Mouse (Mus musculus): ENCODE measurements around the gene Cwc22. TPM values are rescaled to one million over a fixed set of nuclear protein-coding genes. Genes with fewer than 3 reads are reported as not detected.

Gene Cwc22
- polyA plus RNA-seq, 1 experiment: 27.9 TPM

DNA sequence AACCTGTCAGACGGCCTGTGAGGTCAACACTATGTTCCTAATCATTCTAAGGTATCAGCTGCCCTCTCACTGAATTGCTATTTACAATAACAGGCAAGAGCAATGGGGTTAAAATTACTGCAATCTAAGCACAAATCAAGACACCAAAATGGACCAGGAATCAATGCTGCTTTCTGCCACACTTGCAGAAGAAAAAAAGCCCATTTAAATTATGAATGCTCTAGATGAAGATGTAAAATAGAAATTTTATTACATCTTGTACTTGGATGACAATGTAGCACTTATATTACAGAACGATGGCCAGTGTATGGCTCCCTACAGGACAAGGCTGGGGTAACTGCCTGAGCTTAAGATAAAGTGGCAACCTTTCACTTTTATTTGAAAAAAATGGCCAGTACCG is 27.7 kb downstream of the Cwc22 start:
- Histone ChIP-seq H3K4me3 (ENCODE audit: insufficient read depth, low read length) (no peak overlapping the region), H3K27ac (ENCODE audit: insufficient read depth, low read depth, low read length) (peak overlapping the region; percentile 28; the same call in 1 of the 2 replicates), H3K4me1 (ENCODE audit: control insufficient read depth, insufficient read depth, low read length) (peaks cover 23% of the 10 kb centered on the region)
- TF ChIP-seq CTCF (IDR thresholded peaks at IDR 0.05; ENCODE audit: low read depth, low read length) (no peak), POLR2A (IDR thresholded peaks at IDR 0.05; ENCODE audit: borderline replicate concordance, low read depth, low read length) (no peak)

GRCm38 (mm10) chr2:77918006-77918405 is 28.2 kb downstream of the Cwc22 start:
- peaks cover 23% of the 10 kb centered on the region for H3K4me1 ChIP-seq (ENCODE audit: control insufficient read depth, insufficient read depth, low read length)
- peak overlapping the region; percentile 28; the same call in 1 of the 2 replicates for H3K27ac ChIP-seq (ENCODE audit: insufficient read depth, low read depth, low read length)
- no peak for TF ChIP-seq POLR2A (IDR thresholded peaks at IDR 0.05; ENCODE audit: borderline replicate concordance, low read depth, low read length)
- no peak for TF ChIP-seq CTCF (IDR thresholded peaks at IDR 0.05; ENCODE audit: low read depth, low read length)
- no peak overlapping the region for H3K4me3 ChIP-seq (ENCODE audit: insufficient read depth, low read length)

DNA sequence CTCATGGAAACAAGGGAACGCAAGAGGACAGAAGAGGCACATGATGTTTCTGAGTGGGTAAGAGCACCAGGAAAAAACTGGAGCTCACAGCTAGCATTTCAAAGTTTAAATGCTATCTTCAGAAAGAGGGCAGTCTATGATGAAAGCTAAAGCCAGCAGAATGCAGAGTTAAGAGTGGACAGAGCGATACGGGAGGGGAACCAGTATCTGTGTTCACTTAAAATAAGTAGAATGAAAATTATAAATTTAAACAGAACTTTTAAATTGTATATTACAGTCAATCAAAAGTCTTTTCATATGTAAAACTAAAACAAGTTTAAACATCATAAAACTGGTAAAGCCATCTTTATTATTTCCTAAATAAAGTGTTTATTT is 28.8 kb downstream of the Cwc22 start:
- Histone ChIP-seq H3K4me1 (ENCODE audit: control insufficient read depth, insufficient read depth, low read length) (peaks cover 23% of the 10 kb centered on the region), H3K4me3 (ENCODE audit: insufficient read depth, low read length) (no peak overlapping the region)
- no peak for TF ChIP-seq POLR2A (IDR thresholded peaks at IDR 0.05; ENCODE audit: borderline replicate concordance, low read depth, low read length)
- TF ChIP-seq CTCF (IDR thresholded peaks at IDR 0.05; ENCODE audit: low read depth, low read length): no peak

DNA sequence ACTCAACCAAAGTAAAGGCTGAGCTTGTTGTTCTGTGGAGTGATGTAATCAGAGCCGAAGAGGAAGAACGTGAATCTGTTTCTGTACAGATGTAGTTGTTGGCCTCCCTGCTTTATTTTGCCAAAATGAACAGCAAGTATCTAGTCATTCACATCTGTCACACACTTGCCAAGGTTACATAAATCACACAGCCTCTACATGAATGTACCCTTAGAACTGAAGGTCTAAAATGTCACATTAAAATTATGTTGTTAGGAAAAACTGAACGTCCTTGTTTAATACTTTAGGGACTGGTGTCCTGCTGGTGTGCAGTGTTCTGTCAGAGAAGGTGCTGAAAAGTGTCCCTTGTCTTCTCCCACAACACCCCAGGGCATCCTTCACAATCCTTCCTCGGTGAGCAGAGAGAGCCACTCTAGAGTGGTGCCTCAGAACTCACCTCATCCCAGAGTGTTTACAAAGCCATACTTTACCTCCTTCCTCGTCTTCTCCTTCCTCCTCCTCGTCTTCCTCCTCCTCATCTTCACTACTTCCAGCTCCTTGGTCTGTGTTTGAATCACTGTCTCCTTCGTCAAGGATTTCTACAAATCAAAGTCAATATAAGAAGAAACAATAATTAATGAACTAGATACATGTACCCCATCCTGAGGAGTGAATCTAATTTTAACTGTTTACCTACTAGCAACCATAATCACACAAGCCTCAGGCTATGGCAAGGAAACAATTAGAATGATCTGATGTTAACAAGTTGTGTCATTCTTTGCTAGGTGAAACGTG is 29.4 kb downstream of the Cwc22 start:
- H3K27ac ChIP-seq (ENCODE audit: insufficient read depth, low read depth, low read length): no peak overlapping the region
- peaks cover 23% of the 10 kb centered on the region for H3K4me1 ChIP-seq (ENCODE audit: control insufficient read depth, insufficient read depth, low read length)
- no peak overlapping the region for H3K4me3 ChIP-seq (ENCODE audit: insufficient read depth, low read length)
- no peak for TF ChIP-seq CTCF (IDR thresholded peaks at IDR 0.05; ENCODE audit: low read depth, low read length)
- TF ChIP-seq POLR2A (IDR thresholded peaks at IDR 0.05; ENCODE audit: borderline replicate concordance, low read depth, low read length): no peak

More for the DNA sequence above, 28.8 kb downstream of the Cwc22 start:
- H3K27ac ChIP-seq (ENCODE audit: insufficient read depth, low read depth, low read length): no peak overlapping the region

DNA sequence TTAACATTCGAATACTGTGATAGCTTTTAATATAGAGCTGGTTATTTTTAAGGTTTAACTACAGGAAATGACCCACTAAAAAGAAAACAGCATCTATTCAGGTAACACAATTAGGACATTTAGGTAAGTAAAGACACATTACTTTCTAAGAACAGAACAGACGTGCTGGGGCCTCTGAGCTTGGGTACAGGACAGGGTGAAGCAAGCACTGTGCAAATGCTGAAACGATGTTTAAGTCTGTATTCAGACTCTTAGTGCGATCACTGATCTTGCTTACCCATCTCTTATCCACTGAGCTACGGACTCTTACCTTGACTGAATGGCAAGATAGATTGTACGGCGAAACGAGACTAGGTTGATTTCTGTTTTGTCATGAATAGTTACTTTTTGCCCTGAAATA is 31.0 kb downstream of the Cwc22 start:
- H3K4me1 ChIP-seq (ENCODE audit: control insufficient read depth, insufficient read depth, low read length): peaks cover 23% of the 10 kb centered on the region
- H3K4me3 ChIP-seq (ENCODE audit: insufficient read depth, low read length): no peak overlapping the region
- no peak overlapping the region for H3K27ac ChIP-seq (ENCODE audit: insufficient read depth, low read depth, low read length)
- TF ChIP-seq POLR2A (IDR thresholded peaks at IDR 0.05; ENCODE audit: borderline replicate concordance, low read depth, low read length) (no peak), CTCF (IDR thresholded peaks at IDR 0.05; ENCODE audit: low read depth, low read length) (no peak)

DNA sequence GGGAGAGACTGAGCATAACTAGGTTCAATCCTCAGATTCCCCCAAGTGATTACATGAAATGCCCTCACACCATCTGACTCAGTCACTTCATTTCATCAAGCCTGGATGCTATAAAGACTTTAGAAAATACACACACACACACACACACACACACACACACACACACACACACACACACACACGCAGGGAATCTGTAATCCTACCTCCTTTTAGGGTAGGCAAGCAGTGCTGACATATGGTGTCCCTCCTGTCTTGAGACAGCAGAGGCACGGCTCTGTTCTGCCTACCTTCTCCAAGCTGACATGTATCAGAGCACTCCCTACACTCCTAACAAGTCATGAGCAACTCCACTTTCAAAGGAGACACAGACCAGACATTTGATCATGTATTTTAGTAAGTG is 32.5 kb downstream of the Cwc22 start:
- no peak overlapping the region for H3K4me3 ChIP-seq (ENCODE audit: insufficient read depth, low read length)
- peaks cover 15% of the 10 kb centered on the region for H3K4me1 ChIP-seq (ENCODE audit: control insufficient read depth, insufficient read depth, low read length)
- TF ChIP-seq CTCF (IDR thresholded peaks at IDR 0.05; ENCODE audit: low read depth, low read length) (no peak), POLR2A (IDR thresholded peaks at IDR 0.05; ENCODE audit: borderline replicate concordance, low read depth, low read length) (no peak)
- H3K27ac ChIP-seq (ENCODE audit: insufficient read depth, low read depth, low read length): no peak overlapping the region

DNA sequence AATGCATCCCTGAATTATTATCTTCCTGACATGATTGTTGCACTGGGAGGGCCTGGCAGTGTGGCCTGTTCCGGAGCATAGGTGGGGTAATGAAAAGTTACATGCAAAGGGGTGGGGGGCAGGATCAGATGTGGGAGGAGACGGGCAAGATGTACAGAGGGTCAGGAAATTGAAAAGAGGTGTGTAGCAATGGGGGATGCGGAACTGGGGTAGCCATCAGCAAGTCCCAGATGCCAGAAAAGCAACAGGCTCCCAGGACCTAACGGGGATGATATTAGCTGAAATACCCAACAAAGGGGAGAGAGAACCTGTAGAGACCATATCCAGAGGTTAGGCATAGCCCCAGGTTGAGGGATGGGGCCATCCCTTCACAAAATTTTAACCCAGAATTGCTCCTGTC is 34.0 kb downstream of the Cwc22 start:
- Histone ChIP-seq H3K4me1 (ENCODE audit: control insufficient read depth, insufficient read depth, low read length) (peaks cover 4% of the 10 kb centered on the region), H3K4me3 (ENCODE audit: insufficient read depth, low read length) (no peak overlapping the region), H3K27ac (ENCODE audit: insufficient read depth, low read depth, low read length) (no peak overlapping the region)
- TF ChIP-seq POLR2A (IDR thresholded peaks at IDR 0.05; ENCODE audit: borderline replicate concordance, low read depth, low read length) (no peak), CTCF (IDR thresholded peaks at IDR 0.05; ENCODE audit: low read depth, low read length) (no peak)

DNA sequence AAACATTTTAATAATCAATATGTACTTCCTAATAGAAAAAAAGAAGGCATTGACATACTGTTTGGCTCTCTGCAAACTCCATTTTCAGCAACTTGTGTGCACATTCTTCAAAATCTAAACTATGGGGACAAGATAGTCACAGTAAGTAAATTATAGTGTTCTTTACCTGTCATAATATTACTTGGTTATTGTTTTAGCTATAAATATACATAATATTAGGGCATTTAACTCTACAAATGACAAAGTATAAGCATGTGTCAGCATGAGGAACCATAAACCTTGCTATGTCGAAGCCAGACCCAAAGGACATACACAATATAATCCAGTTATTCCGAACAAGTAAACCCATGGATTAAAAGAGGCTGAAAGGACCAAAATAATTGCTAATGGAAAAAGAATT is 34.7 kb downstream of the Cwc22 start:
- no peaks in the 10 kb centered on the region for H3K4me1 ChIP-seq (ENCODE audit: control insufficient read depth, insufficient read depth, low read length)
- H3K27ac ChIP-seq (ENCODE audit: insufficient read depth, low read depth, low read length): no peak overlapping the region
- no peak overlapping the region for H3K4me3 ChIP-seq (ENCODE audit: insufficient read depth, low read length)
- TF ChIP-seq CTCF (IDR thresholded peaks at IDR 0.05; ENCODE audit: low read depth, low read length): no peak
- TF ChIP-seq POLR2A (IDR thresholded peaks at IDR 0.05; ENCODE audit: borderline replicate concordance, low read depth, low read length): no peak

- Histone ChIP-seq H3K27ac (ENCODE audit: insufficient read depth, low read depth, low read length) (no peak overlapping the region), H3K4me1 (ENCODE audit: control insufficient read depth, insufficient read depth, low read length) (no peaks in the 10 kb centered on the region), H3K4me3 (ENCODE audit: insufficient read depth, low read length) (no peak overlapping the region)
- TF ChIP-seq CTCF (IDR thresholded peaks at IDR 0.05; ENCODE audit: low read depth, low read length) (no peak), POLR2A (IDR thresholded peaks at IDR 0.05; ENCODE audit: borderline replicate concordance, low read depth, low read length) (no peak)
Measured at GRCm38 (mm10) chr2:77910216-77910615, 36.0 kb downstream of the Cwc22 start.

DNA sequence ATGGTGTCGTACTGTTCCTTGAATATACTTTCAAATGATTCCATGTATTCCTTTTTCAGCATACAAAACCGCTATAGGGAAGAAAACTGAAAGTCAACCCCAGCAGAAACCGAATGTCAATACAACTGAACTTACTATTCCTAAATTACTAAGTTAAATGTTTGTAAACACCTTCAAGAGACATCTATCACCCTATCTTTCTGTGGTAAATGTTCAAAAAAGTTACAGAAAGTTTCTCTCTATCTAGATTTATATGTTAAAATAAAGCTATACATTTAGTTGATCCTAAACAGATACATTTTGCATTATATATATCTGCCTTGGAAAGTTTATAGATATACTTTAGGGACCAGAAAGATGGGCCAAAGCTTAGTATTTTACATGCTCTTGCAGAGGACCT is 39.0 kb downstream of the Cwc22 start:
- Histone ChIP-seq H3K4me1 (ENCODE audit: control insufficient read depth, insufficient read depth, low read length) (no peaks in the 10 kb centered on the region), H3K27ac (ENCODE audit: insufficient read depth, low read depth, low read length) (no peak overlapping the region), H3K4me3 (ENCODE audit: insufficient read depth, low read length) (no peak overlapping the region)
- no peak for TF ChIP-seq POLR2A (IDR thresholded peaks at IDR 0.05; ENCODE audit: borderline replicate concordance, low read depth, low read length)
- no peak for TF ChIP-seq CTCF (IDR thresholded peaks at IDR 0.05; ENCODE audit: low read depth, low read length)

Measured in bone marrow macrophage, adult 2 months (primary cell).